Mouse (Mus musculus) MEL (cell line): ENCODE measurements around the gene Slc22a1. TPM values are rescaled to one million over a fixed set of nuclear protein-coding genes. Genes with fewer than 3 reads are reported as not detected.

ENCODE experiments used
- DNase-seq: peaks from one replicate; pipeline ENCODE4 v3.0.0; 2011; ENCODE audit warnings: low read depth, low spot score
- H3K27ac ChIP-seq: 2 replicates; pipeline ENCODE4 v1.5.1; 2012; ENCODE audit warnings: low read depth, mild to moderate bottlenecking, control low read depth, low read length, moderate library complexity; ENCODE audit not compliant: control insufficient read depth
- H3K27me3 ChIP-seq, 2 experiments: fragments of 150-350 bp in 1 of 2; sonication (generic) in 1 of 2; 2 replicates each; pipeline ENCODE4 v1.6.1; 2012; ENCODE audit warnings: low read length in 2 of 2, mild to moderate bottlenecking in 2 of 2, improper control_type of control experiment in 1 of 2, moderate library complexity in 1 of 2; ENCODE audit not compliant: insufficient read depth in 2 of 2, control insufficient read depth in 1 of 2
- H3K36me3 ChIP-seq, 2 experiments: 2 replicates each; pipeline ENCODE4 v1.6.1; 2012 to 2014; ENCODE audit warnings: low read length in 2 of 2, improper control_type of control experiment in 1 of 2, inconsistent platforms in 1 of 2, mild to moderate bottlenecking in 1 of 2; ENCODE audit not compliant: insufficient read depth in 2 of 2, control insufficient read depth in 1 of 2
- H3K4me1 ChIP-seq, 2 experiments: fragments of 150-350 bp in 1 of 2; sonication (generic) in 1 of 2; 2 replicates each; pipeline ENCODE4 v1.6.1; 2012; ENCODE audit warnings: low read length in 2 of 2, improper control_type of control experiment in 1 of 2, mild to moderate bottlenecking in 1 of 2; ENCODE audit not compliant: insufficient read depth in 2 of 2, control insufficient read depth in 1 of 2
- H3K4me3 ChIP-seq, 2 experiments: fragments of 150-350 bp in 1 of 2; sonication (generic) in 1 of 2; 2 replicates each; pipeline ENCODE4 v1.5.1; 2012; ENCODE audit warnings: low read depth in 2 of 2, low read length in 2 of 2, mild to moderate bottlenecking in 2 of 2, moderate library complexity in 2 of 2, control low read depth in 1 of 2, improper control_type of control experiment in 1 of 2; ENCODE audit not compliant: control insufficient read depth in 1 of 2, insufficient read depth in 1 of 2
- H3K79me2 ChIP-seq: 2 replicates; pipeline ENCODE4 v1.6.1; 2012; ENCODE audit warnings: mild to moderate bottlenecking, low read length, moderate library complexity; ENCODE audit not compliant: control insufficient read depth, poor library complexity, insufficient read depth
- H3K9ac ChIP-seq: 2 replicates; pipeline ENCODE4 v1.6.1; 2012; ENCODE audit warnings: low read depth, mild to moderate bottlenecking, control low read depth, low read length, moderate library complexity; ENCODE audit not compliant: control insufficient read depth, poor library complexity, severe bottlenecking
- H3K9me3 ChIP-seq: fragments of 150-350 bp; sonication (generic); replicated peaks from 2 replicates; pipeline ENCODE4 v1.6.1; 2012; ENCODE audit warnings: mild to moderate bottlenecking, low read length, improper control_type of control experiment, moderate library complexity; ENCODE audit not compliant: insufficient read depth
- BHLHE40 ChIP-seq: IDR thresholded peaks from 2 replicates; pipeline ENCODE4 v1.6.1; 2012; ENCODE audit warnings: low read depth, mild to moderate bottlenecking, inconsistent platforms, low read length, improper control_type of control experiment, borderline replicate concordance
- CHD1 ChIP-seq: IDR thresholded peaks from 2 replicates; pipeline ENCODE4 v1.6.1; 2012; ENCODE audit warnings: low read depth, mild to moderate bottlenecking, inconsistent platforms, low read length, improper control_type of control experiment
- CHD2 ChIP-seq: IDR thresholded peaks from 2 replicates; pipeline ENCODE4 v1.6.1; 2011; ENCODE audit warnings: low read length, improper control_type of control experiment
- E2F4 ChIP-seq: IDR thresholded peaks from 2 replicates; pipeline ENCODE4 v1.6.1; 2011; ENCODE audit warnings: low read depth, low read length, improper control_type of control experiment, borderline replicate concordance
- EP300 ChIP-seq, 2 experiments: IDR thresholded peaks; 2 replicates each; pipeline ENCODE4 v1.6.1; 2011; ENCODE audit warnings: improper control_type of control experiment in 2 of 2, low read length in 2 of 2, low read depth in 1 of 2, mild to moderate bottlenecking in 1 of 2
- GATA1 ChIP-seq: IDR thresholded peaks from 2 replicates; pipeline ENCODE4 v1.6.1; 2011; ENCODE audit warnings: low read depth, low read length, improper control_type of control experiment
- KAT2A ChIP-seq: conservative IDR thresholded peaks from 2 replicates; pipeline ENCODE4 v1.6.1; 2012; ENCODE audit warnings: low read depth, low read length, improper control_type of control experiment, inconsistent platforms
- MAFK ChIP-seq: IDR thresholded peaks from 2 replicates; pipeline ENCODE4 v1.6.1; 2011; ENCODE audit warnings: low read depth, mild to moderate bottlenecking, low read length, improper control_type of control experiment, borderline replicate concordance
- MAZ ChIP-seq: IDR thresholded peaks from 2 replicates; pipeline ENCODE4 v1.6.1; 2012; ENCODE audit warnings: low read depth, mild to moderate bottlenecking, inconsistent platforms, low read length, improper control_type of control experiment
- MEF2A ChIP-seq: IDR thresholded peaks from 2 replicates; pipeline ENCODE4 v1.6.1; 2014; ENCODE audit warnings: low read depth, mild to moderate bottlenecking, inconsistent platforms, low read length, improper control_type of control experiment; ENCODE audit not compliant: poor library complexity, insufficient replicate concordance, severe bottlenecking; ENCODE audit errors: extremely low read depth
- MXI1 ChIP-seq: IDR thresholded peaks from 2 replicates; pipeline ENCODE4 v1.6.1; 2011; ENCODE audit warnings: mild to moderate bottlenecking, low read depth, low read length, improper control_type of control experiment
- NELFE ChIP-seq: IDR thresholded peaks from 2 replicates; pipeline ENCODE4 v1.6.1; 2011; ENCODE audit warnings: low read depth, low read length, improper control_type of control experiment
- POLR2AphosphoS5 ChIP-seq: IDR thresholded peaks from 2 replicates; pipeline ENCODE4 v1.6.1; 2012; ENCODE audit warnings: low read depth, borderline replicate concordance, mild to moderate bottlenecking, inconsistent platforms, low read length, moderate library complexity, mixed read lengths
- TBP ChIP-seq: IDR thresholded peaks from 2 replicates; pipeline ENCODE4 v1.8.0; 2011; ENCODE audit warnings: low read depth, low read length, improper control_type of control experiment
- TCF12 ChIP-seq: IDR thresholded peaks from 2 replicates; pipeline ENCODE4 v1.6.1; 2014; ENCODE audit warnings: low read depth, mild to moderate bottlenecking, inconsistent platforms, low read length, improper control_type of control experiment, moderate library complexity
- UBTF ChIP-seq: IDR thresholded peaks from 2 replicates; pipeline ENCODE4 v1.6.1; 2012; ENCODE audit warnings: low read depth, mild to moderate bottlenecking, inconsistent platforms, low read length, improper control_type of control experiment, moderate library complexity, borderline replicate concordance; ENCODE audit not compliant: insufficient read depth
- USF1 ChIP-seq: IDR thresholded peaks from 2 replicates; pipeline ENCODE4 v1.6.1; 2014; ENCODE audit warnings: low read depth, mild to moderate bottlenecking, inconsistent platforms, low read length, improper control_type of control experiment, moderate library complexity
- ZMIZ1 ChIP-seq: IDR thresholded peaks from 2 replicates; pipeline ENCODE4 v1.6.1; 2012; ENCODE audit warnings: low read depth, mild to moderate bottlenecking, inconsistent platforms, low read length, improper control_type of control experiment, moderate library complexity
- ZNF384 ChIP-seq: IDR thresholded peaks from 2 replicates; pipeline ENCODE4 v1.6.1; 2012; ENCODE audit warnings: low read depth, mild to moderate bottlenecking, inconsistent platforms, low read length, improper control_type of control experiment
- polyA plus RNA-seq, 2 experiments: library from polyadenylated mRNA; stranded (reverse) in 1 of 2; unstranded in 1 of 2; fragments of >175 nt in 1 of 2; fragments of >200 nt in 1 of 2; gene quantifications; 2 replicates each; pipeline versions ENCODE4 v1.2.1 to v1.2.4; 2012; ENCODE audit warnings: low replicate concordance in 2 of 2, low read depth in 1 of 2; ENCODE audit not compliant: insufficient read length in 2 of 2, insufficient read depth in 1 of 2, missing spikeins in 1 of 2
- total RNA-seq: library from RNA; depleted of rRNA; stranded (reverse); fragments of 300-350 nt; gene quantifications from 2 replicates; pipeline ENCODE4 v1.2.3, GENCODE M21; 2012

Gene Slc22a1
- total and polyA plus RNA-seq, 3 experiments = not detected

GRCm38 (mm10) chr17:12634814-12635213 lies 40.8 kb downstream of the Slc22a1 start (continued):
- TF ChIP-seq BHLHE40 = no peak
- no peak for TF ChIP-seq E2F4
- TF ChIP-seq, all 39 proteins: peak for 0

DNA sequence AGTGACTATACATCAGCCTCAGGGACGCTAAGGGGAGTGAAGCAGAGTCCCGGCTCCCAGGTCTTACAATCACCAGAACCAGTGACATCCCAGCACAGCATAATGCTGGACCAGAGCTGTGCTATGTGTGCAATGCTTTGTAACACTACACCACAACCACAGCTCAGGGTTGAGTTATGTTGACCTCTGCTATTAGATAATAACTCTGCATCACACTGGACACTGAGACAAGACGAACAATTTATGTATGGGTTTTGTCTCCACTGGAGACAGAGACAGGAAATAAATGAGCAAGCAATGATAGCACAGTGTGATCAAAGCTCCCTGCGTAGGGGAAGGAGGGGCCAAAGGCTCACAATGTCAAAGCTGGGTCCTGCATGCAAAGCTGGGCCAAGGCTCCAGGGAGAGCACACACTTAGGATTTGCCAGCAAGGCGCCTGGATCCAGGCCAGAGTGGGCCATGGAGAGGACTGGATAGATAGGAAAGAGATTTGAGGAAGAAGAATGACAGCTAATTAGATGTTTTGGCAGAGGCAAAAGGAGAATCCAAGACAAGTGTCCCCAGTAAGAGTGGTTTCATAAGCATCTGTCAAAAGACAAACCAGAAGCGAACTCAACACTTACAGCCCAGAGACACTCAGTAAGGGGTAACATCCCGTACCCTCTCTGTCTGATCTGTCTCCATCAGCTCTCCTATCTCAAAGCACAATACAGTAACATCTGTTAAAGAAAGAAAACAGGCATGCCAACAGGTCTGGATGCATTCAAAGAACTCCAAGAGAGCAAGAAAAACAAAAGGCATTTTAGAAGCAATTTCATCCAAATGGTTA lies 43.6 kb downstream of the Slc22a1 start:
- Histone ChIP-seq H3K4me3 (no peak overlapping the region), H3K9ac (no peak overlapping the region), H3K36me3 (no peaks in the 10 kb centered on the region), H3K9me3 (no peaks in the 10 kb centered on the region), H3K4me1 (no peaks in the 10 kb centered on the region), H3K79me2 (no peaks in the 10 kb centered on the region), H3K27ac (no peak overlapping the region), H3K27me3 (peaks cover 0 to 8% of the 10 kb centered on the region in 2 experiments; a peak in 2 of 4 replicates)
- no peak for DNase-seq
- TF ChIP-seq UBTF = no peak
- TF ChIP-seq BHLHE40 = no peak
- TF ChIP-seq MAZ = no peak
- TF ChIP-seq CHD1 = no peak
- no peak for TF ChIP-seq ZMIZ1
- no peak for TF ChIP-seq KAT2A
- no peak for TF ChIP-seq NELFE
- TF ChIP-seq TBP = no peak
- no peak for TF ChIP-seq EP300 (IDR thresholded peaks at IDR 0.05; ENCODE audit: low read depth in 1 of 2, low read length in 2 of 2)
- no peak for TF ChIP-seq MEF2A
- no peak for TF ChIP-seq CHD2
- no peak for TF ChIP-seq USF1
- TF ChIP-seq MAFK = no peak

GRCm38 (mm10) chr17:12630976-12631730 lies 44.5 kb downstream of the Slc22a1 start:
- H3K27ac ChIP-seq = no peak overlapping the region
- no peaks in the 10 kb centered on the region for H3K79me2 ChIP-seq
- H3K9me3 ChIP-seq = no peaks in the 10 kb centered on the region
- no peak overlapping the region for H3K9ac ChIP-seq
- peaks cover 0 to 8% of the 10 kb centered on the region in 2 experiments; a peak in 3 of 4 replicates for H3K27me3 ChIP-seq
- no peaks in the 10 kb centered on the region for H3K4me1 ChIP-seq
- TF ChIP-seq CHD2 (no peak), USF1 (no peak), KAT2A (no peak), GATA1 (no peak), BHLHE40 (no peak), NELFE (no peak), TBP (no peak), POLR2AphosphoS5 (no peak), MXI1 (no peak), ZNF384 (no peak), MAFK (no peak), TCF12 (no peak)
- DNase-seq = no peak
- H3K4me3 ChIP-seq = no peak overlapping the region
- no peaks in the 10 kb centered on the region for H3K36me3 ChIP-seq
